Comparison of ENCODE assay signal across 7 mouse cellular contexts in the genomic region with DNA sequence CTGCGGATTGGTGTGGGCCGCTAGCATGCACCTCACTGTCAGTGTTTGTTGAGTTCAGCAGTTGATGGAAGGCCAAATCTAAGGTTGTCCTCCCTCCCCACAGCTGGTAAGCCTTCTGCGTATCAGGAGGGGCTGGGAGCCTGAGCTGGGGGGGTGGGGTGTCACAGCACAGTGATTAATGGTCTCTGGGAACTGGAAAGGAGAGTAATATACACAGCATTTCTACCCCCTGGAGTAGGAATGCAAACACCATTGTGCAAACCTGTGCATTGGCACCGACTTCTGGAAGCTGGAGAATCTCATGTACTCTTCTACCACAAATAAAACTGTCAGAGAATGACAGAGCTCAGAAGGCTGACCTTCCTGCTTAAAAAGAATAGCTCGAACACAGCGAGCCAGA. TPM values are rescaled to one million over a fixed set of nuclear protein-coding genes. Genes with fewer than 3 reads are reported as not detected.
DNase-seq lines count a peak whose midpoint lies in the region; ATAC-seq lines count a peak whose summit lies in the region.

No protein-coding gene starts in this region.

- 26% methylated on average over 6 of the region's 6 CpGs for WGBS in hindbrain, embryonic 14.5 days

- H3K27me3 ChIP-seq in hindbrain, embryonic 14.5 days (ENCODE audit: control insufficient read depth, insufficient read depth, low read length) = no peaks in the 10 kb centered on the region

- H3K4me1 ChIP-seq in hindbrain, embryonic 14.5 days (replicated peaks; ENCODE audit: control insufficient read depth, insufficient read depth, low read length) = peaks cover 42% of the 10 kb centered on the region

- no peak overlapping the region for H3K9ac ChIP-seq in hindbrain, embryonic 14.5 days

- DNase-seq in Muller cell, postnatal 12 days (ENCODE audit: inconsistent ontology term) = peak; percentile 68
- DNase-seq in embryo, embryonic 10 days (ENCODE audit: low spot score) = peak; percentile 45
- no peak for DNase-seq in hindbrain, embryonic 14.5 days (ENCODE audit: low spot score)
- DNase-seq in lung, postnatal 14 days = peak; percentile 37
- DNase-seq in thymus, postnatal 4 days = no peak
- DNase-seq in thymus, adult 18-20 months = no peak
- DNase-seq in frontal cortex, postnatal 14 days (ENCODE audit: low spot score in 2 of 2) = no peak

- H3K4me2 ChIP-seq in hindbrain, embryonic 14.5 days (replicated peaks) = no peak overlapping the region

- H3K4me3 ChIP-seq in hindbrain, embryonic 14.5 days (replicated peaks; ENCODE audit: low read length) = no peak overlapping the region

- peak; percentile 44; the same call in 1 of the 2 replicates for ATAC-seq in hindbrain, embryonic 14.5 days (ENCODE audit: low FRiP score)

- H3K9me3 ChIP-seq in hindbrain, embryonic 14.5 days (ENCODE audit: control insufficient read depth, low read length) = no peaks in the 10 kb centered on the region

- peak overlapping the region; percentile 49; the same call in 1 of the 2 replicates for H3K27ac ChIP-seq in hindbrain, embryonic 14.5 days

- peaks cover 35% of the 10 kb centered on the region for H3K36me3 ChIP-seq in hindbrain, embryonic 14.5 days (replicated peaks; ENCODE audit: control insufficient read depth, insufficient read depth)

RNA-seq across cellular contexts. Expression of gene Ric8b, which starts 50.2 kb away (rescaled TPM):
- polyA plus RNA-seq in hindbrain, embryonic 14.5 days (2014; fragmentation: Nextera tagmentation; extraction: Ambion mirVana) = 45.6 and 49.4 TPM in 2 replicates

Comparison
In these comparisons a context has a peak if more than half of its experiments do, and no peak if none do; other contexts are left out.
1. DNase-seq: peak in Muller cell, postnatal 12 days (single experiment), embryo, embryonic 10 days (single experiment) and lung, postnatal 14 days (single experiment); none in hindbrain, embryonic 14.5 days (single experiment), thymus, postnatal 4 days (single experiment), thymus, adult 18-20 months (0 of 2) and frontal cortex, postnatal 14 days (0 of 2).